Mouse (Mus musculus): ENCODE measurements at regions not wholly inside any gene's neighbourhood (a gene's known extent, or its start where the extent isn't known, plus 50 kb on each side); places are given as distances from the start of the nearest gene placed in this dataset.

DNA sequence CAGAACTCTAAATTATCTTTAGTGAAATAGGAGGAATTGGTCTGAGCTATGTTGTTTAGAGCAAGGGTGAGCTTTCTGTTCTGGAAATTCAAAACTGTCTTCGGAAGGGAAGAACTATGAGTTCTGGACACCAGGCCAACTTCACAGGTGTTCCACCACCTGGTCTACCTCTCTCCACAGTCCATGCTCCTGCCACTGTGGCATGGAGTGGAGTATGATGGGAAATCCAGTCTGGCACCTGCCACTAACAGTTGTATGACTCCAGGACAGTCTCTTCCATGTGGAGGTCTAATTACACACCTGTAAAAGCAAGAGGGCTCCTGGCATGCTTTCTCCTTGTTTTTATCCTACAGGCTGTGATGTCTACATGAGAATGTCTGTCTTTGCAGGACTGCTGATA, 154.7 kb upstream of the 4931417E11Rik start:
- TF ChIP-seq CTCF (IDR thresholded peaks at IDR 0.05; ENCODE audit: extremely low read depth, insufficient read depth, low read length) (no peak), POLR2A (IDR thresholded peaks at IDR 0.05; ENCODE audit: extremely low read depth, insufficient read depth, low read length) (no peak)

Measured in cortical plate, adult 2 months (tissue).